Mouse (Mus musculus): ENCODE measurements around the gene Prkcb.

Prkcb gene

DNA sequence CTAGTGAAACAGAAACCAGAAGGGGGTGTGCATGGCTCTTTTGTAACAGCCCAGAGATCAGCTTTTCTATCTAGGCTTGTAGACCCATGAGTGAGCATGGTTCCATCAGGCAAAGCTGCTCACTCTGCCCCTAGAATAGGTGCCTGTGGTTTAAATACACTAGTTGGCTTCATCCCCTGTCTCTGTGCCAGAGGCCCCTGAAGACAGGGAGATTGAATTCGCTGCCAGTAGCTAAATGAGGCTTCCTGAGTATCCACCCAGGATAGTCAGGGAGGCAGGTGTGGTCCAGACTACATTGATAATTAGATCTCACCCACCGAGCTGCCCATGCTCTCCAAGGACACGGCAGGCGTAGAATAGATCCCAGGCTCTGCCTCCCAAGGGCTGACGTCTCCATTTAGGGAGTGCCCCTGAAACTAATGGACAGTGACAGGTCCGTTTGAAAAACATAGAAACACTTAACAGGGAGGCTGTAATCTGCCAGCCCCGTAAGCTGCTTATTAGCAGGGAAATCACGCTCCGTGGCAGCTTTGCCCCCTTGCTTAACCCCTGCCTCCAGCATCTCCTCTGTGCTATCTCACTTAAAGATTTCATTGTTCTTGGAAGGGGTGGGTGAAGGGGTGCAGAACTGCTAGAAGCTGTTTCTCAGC is 333.7 kb downstream of the Prkcb start:
- DNase-seq, result no peak

- no peak for DNase-seq
Observed at GRCm38 (mm10) chr7:122623753-122624152, 335.2 kb downstream of the Prkcb start.

GRCm38 (mm10) chr7:122628050-122628449 is 339.5 kb downstream of the Prkcb start:
- no peak for DNase-seq

- DNase-seq, result no peak
Observed at GRCm38 (mm10) chr7:122630386-122630785, 341.8 kb downstream of the Prkcb start.

DNA sequence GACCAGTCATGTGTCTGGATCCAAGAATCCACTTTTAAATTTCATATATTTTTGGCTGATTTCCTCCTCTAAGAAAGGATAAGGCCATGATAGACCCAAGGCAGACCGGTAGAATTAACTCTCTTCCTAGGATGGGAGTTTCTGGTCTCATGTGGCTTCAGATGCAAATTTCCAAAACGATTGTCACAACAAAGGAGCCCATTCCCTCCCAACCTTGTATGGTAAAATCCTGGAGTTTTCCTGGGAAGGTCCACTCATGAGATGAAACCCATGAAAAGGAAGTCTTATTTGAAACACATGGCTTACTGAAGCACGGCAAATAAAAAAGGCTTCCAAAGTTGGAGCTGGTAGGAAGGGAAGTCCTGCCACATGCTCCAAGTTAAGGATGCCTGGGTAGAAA is 342.6 kb downstream of the Prkcb start:
- no peak for DNase-seq

DNA sequence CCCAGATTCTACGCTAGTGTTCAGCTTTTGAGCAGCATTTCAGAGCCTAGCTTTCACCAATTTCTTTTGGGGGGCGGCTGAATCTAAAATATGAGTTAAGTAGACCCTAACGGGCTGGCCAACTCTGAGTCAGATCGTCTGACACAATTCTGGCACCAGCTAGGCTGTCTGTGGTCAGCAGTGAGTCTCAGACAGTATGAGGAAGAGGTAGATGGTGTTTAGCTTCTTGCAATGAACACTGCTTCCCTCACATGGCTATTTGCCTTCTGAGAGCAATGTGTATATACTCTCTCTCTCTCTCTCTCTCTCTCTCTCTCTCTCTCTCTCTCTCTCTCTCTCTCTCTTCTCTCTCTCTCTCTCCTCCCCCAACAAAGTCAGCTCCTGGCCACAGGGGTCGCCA is 344.4 kb downstream of the Prkcb start:
- no peak for DNase-seq

DNA sequence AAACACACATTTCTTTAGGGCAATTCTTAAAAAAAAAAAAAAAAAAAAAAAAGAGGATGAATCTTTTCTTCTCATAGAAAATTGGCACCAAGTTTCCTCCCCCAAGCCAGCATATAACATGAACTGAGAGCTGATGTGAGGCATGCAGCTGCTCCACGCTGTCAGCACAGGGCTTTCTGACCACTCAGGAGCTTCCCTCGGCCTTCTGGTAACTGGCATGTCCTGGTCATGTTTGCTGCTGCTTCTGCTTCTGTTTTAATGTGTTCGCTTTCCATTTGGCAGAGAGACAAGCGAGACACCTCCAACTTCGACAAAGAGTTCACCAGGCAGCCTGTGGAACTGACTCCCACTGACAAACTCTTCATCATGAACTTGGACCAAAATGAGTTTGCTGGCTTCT is 344.9 kb downstream of the Prkcb start:
- no peak for DNase-seq

DNA sequence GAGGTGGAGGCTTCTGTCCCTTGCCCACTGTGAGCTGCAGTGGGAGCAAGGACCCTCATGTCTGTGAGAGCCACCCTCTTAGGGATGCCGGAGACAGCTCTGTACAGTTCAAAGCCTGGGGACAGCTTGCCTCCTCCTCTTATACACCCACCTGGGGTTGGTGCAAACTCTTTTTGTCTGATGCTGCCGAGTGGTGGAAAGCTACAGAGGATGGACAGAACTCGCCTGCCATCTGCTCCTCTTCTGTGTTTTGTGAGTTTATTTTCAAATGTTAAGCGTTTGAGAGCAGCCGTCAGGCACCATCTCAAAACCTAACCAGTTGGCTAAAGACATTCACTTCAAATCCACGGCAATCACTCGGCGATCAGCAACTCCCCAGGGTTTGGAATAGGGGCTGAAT is 355.1 kb downstream of the Prkcb start:
- DNase-seq, result peak; percentile 24

DNA sequence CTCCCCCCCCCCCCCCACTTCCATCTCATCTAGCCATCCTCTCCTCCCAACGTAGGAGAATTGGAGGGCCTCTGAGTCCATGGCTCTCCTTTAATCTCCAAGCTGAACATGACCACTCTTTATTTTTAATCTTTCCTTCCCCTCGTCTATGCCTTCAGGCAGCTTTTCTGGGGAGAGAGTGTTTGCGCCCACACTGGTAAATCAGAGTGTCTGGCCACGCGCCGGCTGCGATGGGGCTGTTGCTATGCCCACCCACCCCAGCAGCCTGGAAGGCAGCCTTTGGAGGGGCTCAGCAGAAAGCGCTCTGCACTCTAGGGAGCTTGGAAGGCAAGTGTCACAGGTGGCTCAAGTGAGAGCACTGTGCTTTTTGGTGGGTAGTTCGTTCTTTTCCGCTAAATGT is 360.8 kb downstream of the Prkcb start:
- peak; percentile 49 for DNase-seq

- no peak for DNase-seq
Observed at GRCm38 (mm10) chr7:122652523-122652922, 364.0 kb downstream of the Prkcb start.

DNA sequence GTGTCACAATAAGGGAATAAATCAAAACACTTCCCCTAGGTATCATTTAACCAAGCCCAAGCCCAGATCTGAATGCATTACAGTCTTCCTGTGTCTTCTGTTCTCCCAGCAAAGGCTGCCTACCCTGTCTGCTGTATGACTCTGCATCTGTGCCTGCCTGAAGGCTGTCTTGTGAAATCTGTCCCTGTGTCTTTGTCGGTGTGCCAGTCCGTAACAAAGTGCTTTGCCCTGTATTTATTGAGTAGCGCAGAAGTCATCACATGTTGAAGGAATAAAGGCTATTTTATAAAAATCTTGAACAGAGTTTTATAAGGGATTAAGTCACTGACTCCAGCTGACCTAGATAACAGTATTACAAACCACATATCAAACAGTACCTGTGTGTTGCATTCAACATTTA is 368.1 kb downstream of the Prkcb start:
- no peak for DNase-seq

- DNase-seq, result no peak
Observed at GRCm38 (mm10) chr7:122657423-122658126, 369.0 kb downstream of the Prkcb start.

- DNase-seq, result no peak
Observed at GRCm38 (mm10) chr7:122665311-122666049, 376.9 kb downstream of the Prkcb start.

DNA sequence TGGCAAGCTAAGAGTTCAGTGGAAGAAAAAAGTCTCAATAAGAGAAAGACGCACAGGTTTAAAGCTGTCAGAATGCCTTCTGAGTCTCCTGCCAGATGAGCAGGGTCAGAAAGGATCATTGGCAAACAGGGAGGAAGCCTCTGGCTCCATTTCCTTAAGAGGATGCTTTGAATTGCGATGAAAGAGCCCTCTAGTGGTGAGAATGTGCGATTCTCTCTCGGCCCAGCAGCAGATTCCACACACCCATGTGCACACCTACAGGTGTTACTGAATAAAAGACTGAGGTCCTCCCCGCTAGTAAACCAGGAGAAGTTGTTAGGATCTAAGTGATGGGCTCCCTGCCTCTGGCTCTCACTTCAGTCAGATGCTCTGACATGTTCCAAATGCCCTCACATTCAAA is 379.4 kb downstream of the Prkcb start:
- no peak for DNase-seq

- no peak for DNase-seq
Observed at GRCm38 (mm10) chr7:122670442-122670872, 381.9 kb downstream of the Prkcb start, which contains the start of gene Cacng3. TSS of gene Cacng3 (plus strand) at chr7:122670492.

DNA sequence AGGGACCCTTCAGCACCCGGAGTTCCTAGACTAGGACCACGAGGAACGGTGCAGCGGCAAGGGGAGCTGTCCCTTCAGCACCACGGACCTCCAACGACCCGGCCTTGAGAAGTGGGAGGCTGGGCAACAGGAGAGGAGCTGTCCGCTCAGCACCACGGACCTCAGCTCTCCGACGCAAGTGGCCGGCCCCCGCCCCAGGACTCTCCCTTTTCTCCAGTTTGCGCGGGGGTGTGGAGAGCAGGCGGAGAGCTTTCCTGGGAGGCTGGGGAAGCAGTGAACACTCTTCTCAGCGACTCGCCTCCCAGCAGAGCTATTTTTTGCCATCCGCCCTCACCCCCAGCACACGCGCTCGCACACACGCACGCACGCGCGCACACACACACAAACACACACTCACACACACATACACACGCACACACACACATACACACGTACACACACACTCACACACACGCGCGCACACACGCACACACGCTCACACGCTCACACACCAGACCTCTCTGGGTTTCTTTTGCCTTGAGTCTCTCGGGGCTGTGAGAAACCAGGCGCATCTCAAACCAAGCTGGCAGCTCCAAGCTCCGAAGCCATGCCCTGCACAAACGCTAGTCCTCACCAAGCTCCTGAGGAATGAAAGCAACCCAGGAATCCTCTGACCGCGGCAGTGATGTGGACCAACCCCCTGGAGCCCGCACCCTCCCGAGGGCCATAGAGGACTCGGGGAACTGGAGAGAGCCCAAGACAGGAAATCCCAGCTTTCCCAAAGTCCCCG is 382.5 kb downstream of the Prkcb start:
- DNase-seq, result peak; percentile 82

DNA sequence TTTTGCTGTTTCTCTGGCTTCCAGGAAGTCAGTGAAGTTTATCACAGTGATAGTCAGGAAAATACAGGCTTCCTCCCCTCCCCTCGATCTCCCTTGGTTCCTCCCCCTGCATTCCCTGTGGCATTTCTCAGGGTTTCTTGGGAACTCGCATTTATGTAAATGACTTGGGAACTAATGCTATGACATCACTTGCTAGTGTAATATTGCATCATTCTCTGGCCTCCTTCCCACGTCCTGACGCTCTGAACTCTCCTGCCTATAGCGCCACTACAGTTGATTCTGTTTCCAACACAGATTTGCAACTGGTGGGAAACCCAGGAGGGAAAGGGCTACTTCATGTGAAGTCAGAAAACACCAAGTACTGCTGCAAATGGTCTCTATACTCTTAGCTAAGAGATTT is 384.4 kb downstream of the Prkcb start:
- peak; percentile 41 for DNase-seq

- DNase-seq, result peak; percentile 22
Observed at GRCm38 (mm10) chr7:122675207-122675606, 386.7 kb downstream of the Prkcb start.

All from right cerebral cortex, postnatal 25 days (tissue).